Mouse (Mus musculus): ENCODE measurements around the gene Ate1.
"Not testable (repeated sequence)": the region's sequence is repeated elsewhere in the genome, so short reads cannot be mapped to it uniquely, and the experiment has no call there.

Ate1 gene

DNA sequence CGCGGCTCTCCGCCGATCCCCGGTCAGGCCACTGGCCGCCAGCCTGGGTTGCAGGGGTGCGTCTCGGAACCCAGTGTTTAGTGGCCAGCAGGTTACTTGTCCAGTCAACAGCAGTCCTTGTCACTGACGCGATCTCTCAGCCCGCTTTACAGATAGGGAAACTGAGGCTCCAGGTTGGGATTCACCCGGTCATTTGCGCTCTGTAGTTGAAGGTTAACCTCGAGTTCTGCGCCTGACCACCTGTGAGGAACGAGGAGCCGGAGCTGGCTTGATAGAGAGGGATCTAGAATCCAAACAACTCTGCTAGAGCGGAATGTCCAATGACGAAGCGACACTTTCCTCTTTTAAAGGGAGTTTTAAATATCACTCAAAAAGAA lies at the start of gene Ate1:
Gene Ate1, minus strand, starts transcription at position 321 of the 377 bp plus-strand sequence.
- DNase-seq (ENCODE audit: inconsistent age in 2 of 2, low spot score in 1 of 2) = no peak

DNA sequence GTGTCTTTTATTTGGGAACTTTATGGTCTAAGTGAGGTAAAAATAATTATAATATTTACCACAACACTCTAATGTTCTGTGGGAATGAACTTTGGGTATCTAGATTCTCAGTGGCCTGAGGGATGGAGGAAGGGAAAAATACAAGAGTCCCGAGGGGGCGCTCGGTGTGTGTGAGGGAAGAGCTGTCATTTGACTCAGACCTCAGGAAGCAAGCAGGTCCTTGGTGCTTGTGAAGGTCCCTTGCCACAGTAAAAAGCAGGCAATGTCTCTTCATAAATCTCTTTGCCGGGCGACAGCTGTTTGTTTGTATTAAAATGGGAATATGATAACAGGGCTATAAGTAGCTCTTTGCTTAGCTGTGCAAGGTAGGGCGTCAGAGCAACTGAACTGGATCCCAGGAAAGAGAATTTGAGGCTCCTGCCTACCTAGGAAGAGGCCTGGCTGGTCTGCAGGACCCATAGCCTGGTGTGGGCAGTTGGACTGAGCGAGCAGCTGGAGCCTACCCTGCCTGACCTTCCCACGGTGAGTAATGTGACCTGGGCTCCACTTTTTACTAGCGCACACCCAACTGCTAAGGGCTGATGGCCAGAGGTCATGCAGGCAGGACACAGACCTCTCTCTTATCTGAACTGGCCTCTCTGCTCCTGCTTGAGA lies 48.7 kb upstream of the Ate1 start:
- peak; percentile 67 to 92 for DNase-seq (ENCODE audit: inconsistent age in 2 of 2, low spot score in 1 of 2)

DNA sequence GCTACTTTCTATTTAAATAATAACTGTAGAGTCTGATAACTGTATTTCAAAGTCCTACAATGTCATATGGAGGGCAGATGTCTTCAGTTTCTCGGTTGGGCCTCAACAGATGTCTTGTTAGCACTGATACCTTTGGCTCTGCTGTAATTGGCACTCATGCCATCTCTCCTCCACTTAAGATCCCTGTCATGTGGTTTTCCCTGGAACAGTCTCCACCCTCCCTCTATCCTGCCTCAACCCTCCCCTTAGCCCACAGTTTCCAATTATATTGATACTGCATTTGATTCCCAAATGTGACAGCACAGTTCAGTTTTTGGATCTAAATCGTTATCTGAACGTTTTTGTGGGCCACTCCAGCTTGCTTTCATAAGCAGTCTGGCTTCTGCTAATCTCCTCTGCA lies 44.4 kb upstream of the Ate1 start:
- DNase-seq (ENCODE audit: inconsistent age in 2 of 2, low spot score in 1 of 2) = no peak

DNA sequence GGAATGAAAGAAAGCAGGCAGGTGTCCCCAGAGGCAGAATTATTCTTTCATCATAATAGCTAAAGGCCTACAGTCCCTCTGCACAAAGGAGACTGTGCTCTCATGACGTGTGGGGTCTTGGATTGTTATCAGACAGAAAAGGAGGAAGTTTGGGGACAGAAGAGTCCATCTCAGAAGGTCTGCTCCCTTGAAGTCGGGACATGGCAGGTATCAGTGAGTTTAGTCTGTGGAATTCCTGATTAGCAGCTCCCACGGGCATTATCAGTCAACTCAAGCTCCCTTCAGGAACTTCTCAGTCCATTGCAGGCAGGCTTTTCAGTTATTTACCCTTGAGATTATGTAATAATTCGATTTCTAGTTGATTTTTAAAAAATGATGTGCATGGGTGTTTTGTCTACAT lies 43.7 kb upstream of the Ate1 start:
- DNase-seq (ENCODE audit: inconsistent age in 2 of 2, low spot score in 1 of 2) = no peak

DNA sequence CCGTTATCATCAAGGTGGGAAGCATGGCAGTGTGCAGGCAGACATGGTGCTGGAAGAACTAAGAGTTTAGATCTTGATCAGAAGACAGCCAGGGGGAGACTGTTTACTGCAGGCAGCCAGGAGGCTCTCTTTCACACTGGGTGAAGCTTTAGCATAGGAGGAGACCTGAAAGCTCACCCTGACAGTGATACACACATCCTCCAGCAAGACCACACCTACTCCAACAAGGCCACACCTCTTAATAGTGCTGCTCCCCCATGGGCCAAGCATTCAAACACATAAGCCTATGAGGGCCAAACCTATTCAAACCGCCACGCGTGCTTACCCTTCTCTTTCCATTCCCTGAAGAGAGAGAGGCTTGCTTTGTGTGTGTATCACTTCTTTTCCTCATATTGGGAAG lies 43.1 kb upstream of the Ate1 start:
- DNase-seq (ENCODE audit: inconsistent age in 2 of 2, low spot score in 1 of 2) = no peak

DNA sequence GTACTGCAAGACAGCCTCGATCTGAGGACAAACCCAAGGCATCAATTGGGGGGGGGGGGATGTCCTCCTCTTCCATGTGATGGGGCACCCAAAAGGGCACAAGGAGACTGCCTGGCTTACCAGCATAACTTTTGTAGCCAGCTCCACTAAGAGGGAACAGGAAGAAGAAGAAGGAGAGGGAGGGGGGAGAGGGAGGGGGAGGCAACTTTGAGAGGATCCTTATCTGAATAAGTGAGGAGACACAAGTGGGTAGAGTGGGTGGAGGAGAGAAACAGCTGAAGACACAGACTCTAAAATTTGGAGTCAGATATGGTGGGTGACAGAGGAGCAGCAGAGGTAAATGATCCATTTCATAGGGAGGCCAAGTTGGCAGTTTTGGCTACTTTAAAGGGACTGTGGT lies 40.8 kb upstream of the Ate1 start:
- no peak for DNase-seq (ENCODE audit: inconsistent age in 2 of 2, low spot score in 1 of 2)

DNA sequence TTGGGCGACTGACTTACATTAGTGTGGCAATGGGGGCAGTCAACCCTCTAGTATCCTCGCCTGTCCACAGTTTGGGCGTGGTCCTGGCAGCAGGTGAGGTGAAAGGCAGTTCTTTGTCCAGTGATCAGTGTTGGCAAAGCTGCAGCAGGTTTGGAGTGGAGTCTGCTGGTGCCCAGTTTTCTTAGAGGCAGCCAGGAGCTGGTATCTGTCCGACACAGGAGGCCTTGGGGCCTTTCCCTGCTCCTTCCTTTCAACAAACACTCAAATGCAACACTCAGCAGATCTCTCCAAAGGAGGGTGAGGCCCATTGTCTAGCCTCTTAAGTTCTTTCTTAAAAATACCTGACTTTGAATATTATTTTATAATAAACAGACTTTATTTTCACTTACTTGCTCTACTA lies 38.4 kb upstream of the Ate1 start:
- no peak for DNase-seq (ENCODE audit: inconsistent age in 2 of 2, low spot score in 1 of 2)

DNA sequence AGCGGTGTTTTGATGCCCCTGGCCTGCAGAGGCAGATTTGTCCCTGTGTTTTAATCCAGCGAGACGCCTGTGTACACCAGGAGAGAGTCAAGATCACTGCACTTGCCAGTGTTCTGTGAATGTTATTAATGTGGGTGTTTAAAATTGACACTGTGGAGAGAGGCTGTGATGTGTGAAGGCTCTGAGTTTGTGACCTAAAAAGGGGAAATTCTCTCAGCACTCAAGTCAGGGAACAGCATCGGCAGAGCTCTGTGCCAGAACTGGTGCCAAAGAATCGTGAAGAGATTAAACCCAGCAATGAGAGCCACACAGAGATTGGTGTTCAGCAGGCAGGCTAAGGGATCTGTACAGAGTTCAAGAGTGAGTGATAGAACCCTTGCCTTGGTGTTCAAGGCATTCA lies 35.4 kb upstream of the Ate1 start:
- no peak for DNase-seq (ENCODE audit: inconsistent age in 2 of 2, low spot score in 1 of 2)

DNA sequence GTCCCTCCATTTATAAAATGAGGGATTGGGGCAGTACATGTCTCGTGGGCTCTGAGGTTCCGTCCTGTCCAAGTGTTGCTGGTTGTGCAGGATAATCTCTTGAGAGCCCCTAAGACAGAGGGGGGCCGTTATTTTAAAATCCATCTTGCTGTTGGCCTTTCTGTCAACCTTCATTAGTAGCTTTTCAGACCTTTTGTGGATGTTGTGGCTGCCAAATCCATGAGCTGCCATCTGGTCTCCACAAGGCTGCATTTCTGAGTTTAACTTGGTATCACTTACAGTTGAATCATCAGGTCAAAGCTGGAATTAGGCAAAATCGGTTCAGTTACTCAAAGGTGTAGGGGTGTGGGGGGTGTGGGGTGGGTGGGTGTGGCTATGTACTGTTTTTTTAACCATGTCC lies 33.2 kb upstream of the Ate1 start:
- DNase-seq (ENCODE audit: inconsistent age in 2 of 2, low spot score in 1 of 2) = no peak

DNA sequence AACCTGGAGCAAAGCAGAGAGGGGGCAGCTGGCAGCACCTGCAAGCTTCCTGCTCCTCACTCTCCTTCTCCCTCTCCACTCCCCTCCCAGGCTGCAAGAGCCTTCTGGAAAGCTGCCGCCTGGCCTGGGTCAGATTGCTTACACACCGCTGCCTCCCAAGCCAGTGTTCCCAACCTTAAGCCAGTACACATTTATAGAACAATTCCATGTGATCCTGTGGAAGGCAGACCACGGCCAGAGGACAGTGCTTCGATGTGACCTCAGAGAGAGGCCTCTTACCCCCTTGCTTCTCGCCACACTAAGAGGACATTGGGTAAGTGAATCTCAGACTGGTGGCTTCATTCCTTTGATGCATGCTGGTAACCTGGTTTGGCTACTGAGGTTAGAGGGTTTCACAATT lies 32.6 kb upstream of the Ate1 start:
- no peak for DNase-seq (ENCODE audit: inconsistent age in 2 of 2, low spot score in 1 of 2)

DNA sequence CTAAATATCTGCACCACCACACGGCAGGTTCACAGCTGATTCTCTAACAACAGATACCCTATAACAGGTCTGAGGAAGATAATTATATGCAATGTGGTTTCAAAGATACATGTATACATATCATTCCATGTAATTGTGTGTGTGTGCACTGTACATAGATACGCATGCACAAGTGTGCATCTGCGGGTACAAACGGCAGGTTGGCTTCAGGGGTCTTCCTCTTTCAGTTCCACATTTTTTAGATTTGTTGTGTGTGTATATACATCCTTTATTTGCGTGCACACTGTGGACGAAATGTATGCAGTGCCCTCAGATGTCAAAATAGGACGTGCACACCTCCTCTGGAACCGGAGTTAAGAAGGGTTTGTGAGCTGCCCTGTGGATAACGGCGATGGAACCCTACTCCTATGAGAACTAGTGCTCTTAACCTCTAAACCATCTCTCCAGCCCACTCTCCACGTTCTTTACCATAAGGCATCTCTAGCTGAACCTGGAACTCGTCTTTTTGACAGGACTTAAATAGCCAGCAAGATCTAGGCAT lies 27.5 kb upstream of the Ate1 start:
- peak in 1 of 2 experiments; percentile 38 for DNase-seq (ENCODE audit: inconsistent age in 2 of 2, low spot score in 1 of 2)

DNA sequence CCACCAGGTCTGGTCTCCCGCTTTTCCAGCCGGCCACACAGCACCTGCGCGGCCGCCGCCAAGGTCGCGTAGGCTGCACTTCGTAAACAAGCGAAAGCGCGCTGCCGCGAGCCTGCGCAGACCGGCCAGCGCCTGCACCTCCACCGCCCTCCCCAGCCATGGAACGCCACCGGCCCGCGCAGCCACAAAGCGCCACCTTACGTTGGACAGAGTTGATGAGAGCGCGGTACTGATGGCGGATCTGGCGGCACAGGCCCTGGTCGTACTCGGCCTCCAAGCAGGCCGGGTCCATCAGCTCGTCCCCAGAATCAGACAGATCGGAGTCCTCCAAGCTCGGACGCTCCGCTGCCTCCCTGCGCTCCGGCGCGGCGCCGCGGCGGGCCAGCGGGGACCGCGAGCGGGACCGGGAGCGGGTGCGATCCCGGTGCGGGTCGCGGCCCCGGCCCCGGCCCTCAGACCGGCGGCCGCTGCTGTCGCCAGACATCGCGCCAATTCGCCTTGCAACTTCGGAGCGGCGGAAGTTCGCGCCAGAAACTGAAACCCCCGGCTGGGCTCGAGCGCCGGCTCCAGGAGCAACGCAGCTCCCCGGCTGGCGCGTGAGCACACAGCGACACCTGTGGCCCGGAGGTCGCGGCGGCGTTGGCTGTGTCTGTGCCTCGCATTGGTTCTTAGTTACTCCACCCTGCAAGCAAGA lies 26.8 kb upstream of the Ate1 start:
- DNase-seq (ENCODE audit: inconsistent age in 2 of 2, low spot score in 1 of 2) = peak; percentile 93 to 96

DNA sequence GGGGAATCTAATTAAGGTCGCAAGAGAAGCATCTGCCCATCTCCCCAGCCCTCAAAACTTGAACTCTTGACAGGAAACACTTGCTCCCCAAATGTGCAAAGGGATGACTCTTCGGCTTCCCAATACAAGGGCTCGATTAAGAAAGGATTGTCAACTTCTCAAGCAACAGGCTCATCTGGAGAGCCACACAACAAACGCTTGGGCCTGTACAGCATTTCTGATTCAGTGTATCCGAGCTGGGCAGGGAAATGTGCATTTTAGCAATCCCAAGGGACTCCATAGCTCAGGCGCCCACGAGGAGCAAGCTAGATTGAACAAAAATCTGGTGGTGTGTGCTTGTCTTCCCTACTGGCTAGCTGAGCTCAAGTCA lies 26.2 kb upstream of the Ate1 start:
- no peak for DNase-seq (ENCODE audit: inconsistent age in 2 of 2, low spot score in 1 of 2)

DNA sequence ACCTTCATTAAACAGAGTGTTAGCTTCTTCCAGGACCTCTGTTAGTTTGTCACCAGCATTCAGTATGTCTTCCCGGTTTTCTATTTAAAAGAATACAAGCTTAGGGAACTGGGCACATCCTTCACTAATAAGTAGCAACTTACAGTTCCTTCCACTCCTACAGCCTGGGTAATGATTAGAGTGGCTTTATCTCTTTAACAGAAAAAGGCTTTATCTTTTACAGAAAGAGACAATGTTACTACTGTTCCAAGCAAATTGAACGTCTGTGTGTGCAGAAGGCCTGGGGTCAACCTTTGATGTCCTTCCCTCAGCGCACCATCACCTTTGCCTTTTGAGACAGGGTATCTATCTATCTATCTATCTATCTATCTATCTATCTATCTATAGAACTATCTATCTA lies 25.7 kb upstream of the Ate1 start:
- DNase-seq (ENCODE audit: inconsistent age in 2 of 2, low spot score in 1 of 2) = no peak

DNA sequence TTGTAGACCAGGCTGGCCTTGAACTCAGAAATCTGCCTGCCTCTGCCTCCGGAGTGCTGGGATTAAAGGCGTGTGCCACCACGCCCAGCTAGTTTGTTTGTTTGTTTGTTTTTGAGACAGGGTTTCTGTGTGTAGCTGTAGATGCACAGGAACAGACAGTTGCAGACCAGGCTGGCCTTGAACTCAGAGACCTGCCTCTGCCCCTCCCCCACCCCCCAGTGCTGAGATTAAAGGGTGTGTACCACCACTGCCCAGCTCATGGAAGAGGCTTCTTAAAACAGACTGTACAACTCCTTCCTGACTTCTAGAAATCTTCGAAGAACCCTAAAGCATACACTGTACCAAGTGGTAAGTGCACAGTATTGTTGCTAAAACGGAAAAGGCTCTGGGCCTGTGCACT lies 25.2 kb upstream of the Ate1 start:
- no peak for DNase-seq (ENCODE audit: inconsistent age in 2 of 2, low spot score in 1 of 2)

DNA sequence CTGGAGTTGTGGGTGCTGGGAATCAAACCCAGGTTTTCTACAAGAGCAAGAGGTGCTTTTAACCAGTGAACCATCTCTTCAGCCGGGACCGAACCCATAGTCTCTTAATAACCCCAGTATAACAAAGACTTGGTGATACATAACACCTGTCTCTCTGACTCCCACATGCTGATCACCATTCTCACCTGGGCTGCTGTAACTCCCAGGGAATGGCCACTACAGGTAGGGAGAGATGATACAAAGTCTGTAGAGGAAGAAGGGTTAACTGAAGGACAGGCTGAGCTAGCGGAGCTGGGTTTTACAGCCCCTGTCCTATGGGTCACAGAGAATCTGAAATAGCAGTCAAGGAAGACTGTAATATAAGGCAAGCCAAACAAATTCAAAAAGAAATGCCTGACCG lies 23.0 kb upstream of the Ate1 start:
- peak in 1 of 2 experiments; percentile 42 for DNase-seq (ENCODE audit: inconsistent age in 2 of 2, low spot score in 1 of 2)

DNA sequence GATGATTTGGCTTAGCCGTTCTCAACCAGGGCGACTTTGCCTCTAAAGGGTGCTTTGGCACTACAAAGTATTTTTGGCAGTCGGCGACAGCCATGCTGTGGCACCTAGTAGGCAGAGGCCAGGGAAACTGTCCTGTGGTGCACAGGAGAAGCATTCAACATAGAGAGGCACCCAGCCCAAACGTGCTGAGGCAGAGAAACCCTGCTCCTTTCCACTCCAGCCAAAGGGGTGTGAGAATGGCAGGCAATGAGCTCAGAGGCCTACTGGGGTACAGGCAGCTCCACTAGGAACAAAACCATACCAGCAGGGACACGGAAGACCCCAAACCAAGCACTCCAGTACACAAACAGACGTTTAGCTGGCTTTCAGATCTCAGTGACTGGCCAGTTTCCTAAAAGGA lies 20.0 kb upstream of the Ate1 start:
- no peak for DNase-seq (ENCODE audit: inconsistent age in 2 of 2, low spot score in 1 of 2)

DNA sequence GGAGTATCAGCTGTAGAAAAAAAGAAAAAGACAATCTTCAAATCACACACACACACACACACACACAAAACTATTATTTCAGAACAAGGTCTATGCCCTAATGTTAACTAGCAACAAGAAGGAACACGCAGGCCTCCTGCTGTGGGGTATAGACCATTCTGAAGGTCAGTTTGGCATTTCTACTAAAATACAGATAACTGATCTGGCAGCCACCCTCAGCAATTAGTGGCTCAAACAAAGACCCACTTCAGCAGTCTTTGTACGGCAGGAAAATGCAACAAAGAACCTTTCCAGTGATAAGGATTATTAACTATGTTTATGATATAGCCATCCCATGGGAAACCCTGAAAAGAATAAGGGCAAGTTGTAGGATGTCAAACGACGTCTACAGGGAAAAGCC lies 16.9 kb upstream of the Ate1 start:
- DNase-seq (ENCODE audit: inconsistent age in 2 of 2, low spot score in 1 of 2) = no peak

DNA sequence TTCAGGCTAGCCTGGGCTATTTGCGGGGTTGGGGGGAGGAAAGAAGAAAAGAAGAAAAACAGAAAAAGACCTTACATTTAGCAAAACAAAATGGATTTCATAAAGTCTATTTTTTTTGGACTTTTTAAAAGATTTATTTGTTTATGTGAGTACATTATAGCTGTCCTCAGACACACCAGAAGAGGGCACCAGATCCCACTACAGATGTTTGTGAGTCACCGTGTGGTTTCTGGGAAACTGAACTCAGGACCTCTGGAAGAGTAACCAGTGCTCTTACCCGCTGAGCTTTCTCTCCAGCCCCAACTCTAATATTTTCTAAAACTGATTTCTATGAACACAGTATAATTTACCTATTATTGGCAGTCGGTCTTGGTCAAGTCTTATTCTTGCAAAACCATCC lies 15.0 kb upstream of the Ate1 start:
- DNase-seq (ENCODE audit: inconsistent age in 2 of 2, low spot score in 1 of 2) = no peak

DNA sequence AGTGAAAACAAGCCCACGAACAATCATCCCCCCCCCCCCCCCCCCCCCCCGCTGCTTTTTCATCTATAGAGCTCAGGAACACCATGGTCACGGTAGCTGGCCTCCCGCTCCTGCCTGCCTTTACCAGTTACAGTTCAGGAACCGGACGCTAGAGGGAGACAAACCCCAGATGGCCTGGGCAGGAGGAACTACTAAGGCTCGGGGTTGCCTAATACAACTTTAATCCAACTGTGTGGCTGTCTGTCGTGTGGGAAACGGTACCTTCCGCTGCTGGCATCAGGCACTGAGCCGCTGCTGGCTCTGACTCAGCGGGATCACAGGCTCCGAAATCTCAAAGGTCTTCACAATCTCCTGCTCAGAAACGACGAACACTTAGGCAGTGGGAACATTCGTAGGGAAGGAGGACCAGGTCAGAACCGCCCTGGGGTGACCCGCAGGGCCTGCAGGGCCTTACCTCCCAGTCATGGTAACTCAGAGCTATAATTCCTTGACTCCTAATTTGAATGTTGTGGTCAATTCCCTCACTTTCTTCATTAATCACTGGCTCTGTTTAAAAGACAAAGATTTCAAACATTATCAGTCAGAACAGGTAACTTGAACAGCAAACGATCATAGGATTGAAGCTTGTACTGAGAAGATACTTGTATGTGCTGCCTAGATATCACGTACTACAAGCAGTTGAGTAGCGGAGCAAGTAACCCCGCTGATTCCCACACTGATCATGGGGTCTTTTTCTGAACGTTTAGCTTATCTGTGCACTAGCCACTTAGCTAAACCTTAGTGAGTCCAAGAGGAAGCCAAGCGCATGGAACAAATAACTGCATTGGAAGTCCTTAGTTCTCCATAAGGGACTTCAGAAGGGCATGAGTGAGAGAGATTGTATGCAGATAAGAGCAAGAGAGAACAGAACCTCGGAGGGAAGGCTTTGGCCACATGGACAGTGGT lies 13.4 kb upstream of the Ate1 start:
- peak; percentile 91 to 97 for DNase-seq (ENCODE audit: inconsistent age in 2 of 2, low spot score in 1 of 2)

DNA sequence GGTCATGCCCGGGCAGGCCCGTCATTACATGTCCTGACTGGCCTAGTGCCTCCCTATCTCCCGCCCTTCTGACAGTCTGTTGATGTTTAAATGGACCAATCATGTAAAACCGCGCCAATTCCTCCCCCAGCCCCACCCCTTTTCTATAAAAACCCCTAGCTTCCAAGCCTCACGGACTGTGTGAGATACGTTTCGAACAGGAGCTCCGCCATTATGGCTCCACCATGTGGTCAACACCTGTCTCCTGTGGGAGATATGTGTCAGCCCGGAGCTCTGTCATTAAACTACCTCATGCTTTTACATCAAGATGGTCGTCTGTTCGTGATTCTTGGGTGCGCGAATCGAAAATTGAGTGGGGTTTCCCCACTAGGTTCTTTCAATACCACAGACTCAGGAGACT lies 11.0 kb upstream of the Ate1 start:
- not testable (repeated sequence) for DNase-seq (ENCODE audit: inconsistent age in 2 of 2, low spot score in 1 of 2)

DNA sequence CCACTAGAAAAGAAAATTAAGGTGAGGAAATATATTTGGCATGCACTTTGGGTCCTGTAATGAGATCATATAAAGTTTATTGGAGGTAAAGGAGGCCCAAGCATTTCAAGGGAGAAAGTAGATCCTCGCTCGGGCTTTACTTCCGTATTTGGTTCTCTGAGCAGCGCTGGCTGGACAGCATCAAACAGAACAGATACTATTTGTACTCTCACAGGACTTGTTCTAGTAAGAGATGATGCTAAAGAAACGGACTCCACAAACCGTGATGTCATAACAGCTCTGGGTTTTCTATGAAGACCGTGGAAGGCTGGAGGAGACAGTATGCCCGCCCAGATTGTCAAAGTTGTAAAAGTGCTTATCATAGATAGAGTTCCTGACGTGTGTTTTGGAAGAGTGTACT lies 7.1 kb upstream of the Ate1 start:
- DNase-seq (ENCODE audit: inconsistent age in 2 of 2, low spot score in 1 of 2) = no peak
